Mouse (Mus musculus) hindbrain, embryonic 14.5 days (tissue): ENCODE data around the gene Shisa2. TPM values are rescaled to one million over a fixed set of nuclear protein-coding genes. Genes with fewer than 3 reads are reported as not detected.

Source experiments
- ATAC-seq: fragments of 200-750 bp; cut with Nextera tagmentation; 2 replicates; pipeline ENCODE4 v1.8.0; 2017; ENCODE audit warnings: moderate number of reproducible peaks, mild to moderate bottlenecking, moderate TSS enrichment, moderate library complexity; ENCODE audit not compliant: low FRiP score
- DNase-seq: peaks from one replicate; pipeline ENCODE4 v3.0.0-alpha.2; 2015; ENCODE audit warnings: low spot score
- H3K27ac ChIP-seq: fragments of 300-500 bp; sonication (generic); 2 replicates; pipeline ENCODE4 v1.5.1; 2014; ENCODE audit warnings: mild to moderate bottlenecking, moderate library complexity
- H3K27me3 ChIP-seq: fragments of 300-500 bp; sonication (generic); 2 replicates; pipeline ENCODE4 v1.6.1; 2014; ENCODE audit warnings: mild to moderate bottlenecking, low read length, mixed read lengths; ENCODE audit not compliant: control insufficient read depth, insufficient read depth
- H3K36me3 ChIP-seq: fragments of 300-500 bp; sonication (generic); replicated peaks from 2 replicates; pipeline ENCODE4 v1.6.1; 2014; ENCODE audit not compliant: control insufficient read depth, insufficient read depth
- H3K4me1 ChIP-seq: fragments of 300-500 bp; sonication (generic); replicated peaks from 2 replicates; pipeline ENCODE4 v1.6.1; 2014; ENCODE audit warnings: antibody characterized with exemption, low read length, mixed read lengths; ENCODE audit not compliant: control insufficient read depth, insufficient read depth
- H3K4me2 ChIP-seq: fragments of 300-500 bp; sonication (generic); replicated peaks from 2 replicates; pipeline ENCODE4 v1.6.1; 2014; ENCODE audit warnings: mild to moderate bottlenecking, moderate library complexity
- H3K4me3 ChIP-seq: fragments of 300-500 bp; sonication (generic); replicated peaks from 2 replicates; pipeline ENCODE4 v1.5.1; 2014; ENCODE audit warnings: mild to moderate bottlenecking, low read length
- H3K9ac ChIP-seq: fragments of 300-500 bp; sonication (generic); 2 replicates; pipeline ENCODE4 v1.6.1; 2014
- H3K9me3 ChIP-seq: fragments of 300-500 bp; sonication (generic); 2 replicates; pipeline ENCODE4 v1.6.1; 2016; ENCODE audit warnings: low read length; ENCODE audit not compliant: control insufficient read depth
- WGBS: fragments of 180-500 bp; shearing (Covaris S2); extraction: QIAGEN DNeasy Blood & Tissue Kit; methylation state at CpG from one replicate; pipeline ENCODE4 v1.1.7; 2014; 5-methylcytosine and 5-hydroxymethylcytosine counted together
- polyA plus RNA-seq: library from polyadenylated mRNA; unstranded; fragments of >200 nt; fragmentation: Nextera tagmentation; extraction: Ambion mirVana; gene quantifications from 2 replicates; pipeline ENCODE4 v1.2.1, GENCODE M21; 2014

The Shisa2 gene
- polyA plus RNA-seq, 1 experiment from 2014 or later: 5.6 TPM

- H3K4me1 ChIP-seq: peaks cover 17% of the 10 kb centered on the region; the same call in 1 of the 2 replicates
- DNase-seq (no peak), ATAC-seq (no peak)
- H3K9ac ChIP-seq: no peak overlapping the region
- H3K36me3 ChIP-seq: no peaks in the 10 kb centered on the region
- H3K27ac ChIP-seq: no peak overlapping the region
- no peaks in the 10 kb centered on the region for H3K27me3 ChIP-seq
- H3K9me3 ChIP-seq: no peaks in the 10 kb centered on the region
- WGBS: 84% methylated on average over 4 of the region's 4 CpGs
- no peak overlapping the region for H3K4me3 ChIP-seq
- no peak overlapping the region for H3K4me2 ChIP-seq
These were observed 50.2 kb downstream of the Shisa2 start for GRCm38 (mm10) chr14:59675330-59675729.

DNA sequence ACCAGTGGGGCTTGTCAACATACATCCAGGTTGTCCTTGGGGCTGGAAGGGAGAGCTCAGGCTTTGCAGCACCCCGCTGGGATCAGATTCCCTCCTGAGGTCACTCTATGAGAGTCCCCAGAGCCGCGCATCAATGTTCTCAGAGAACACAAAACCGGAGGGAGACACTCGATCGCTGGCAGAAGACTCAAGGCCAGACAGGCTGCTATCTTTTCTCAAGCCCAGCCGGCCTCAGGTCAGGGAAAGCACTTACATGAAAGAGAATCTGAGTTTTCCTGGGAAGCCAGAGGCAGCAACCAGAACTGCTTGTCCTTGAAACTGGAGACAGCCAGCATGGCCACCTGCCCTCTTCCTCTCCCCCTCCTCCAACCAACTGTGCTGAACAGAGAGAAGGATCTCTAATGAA lies 52.5 kb downstream of the Shisa2 start:
- Histone ChIP-seq H3K9me3 (no peaks in the 10 kb centered on the region), H3K4me2 (no peak overlapping the region), H3K27ac (no peak overlapping the region), H3K27me3 (no peaks in the 10 kb centered on the region), H3K4me3 (no peak overlapping the region), H3K4me1 (peaks cover 17% of the 10 kb centered on the region; the same call in 1 of the 2 replicates), H3K36me3 (no peaks in the 10 kb centered on the region), H3K9ac (no peak overlapping the region)
- ATAC-seq (no peak), DNase-seq (no peak)
- WGBS: 75% methylated on average over 7 of the region's 7 CpGs

Other genes starting within 250 kb of the Shisa2 start
- 0.25 TPM in 2 replicates for gene Phf11c, start 229.9 kb upstream of the Shisa2 start, polyA plus RNA-seq
- gene Setdb2, start 184.4 kb upstream of the Shisa2 start, polyA plus RNA-seq: 6.3 and 8.9 TPM in 2 replicates
- gene Cab39l, start 184.3 kb upstream of the Shisa2 start, polyA plus RNA-seq: 32.2 and 33.4 TPM in 2 replicates
- 35.2 and 37.3 TPM in 2 replicates for gene Cdadc1, start 27.3 kb upstream of the Shisa2 start, polyA plus RNA-seq